Mouse (Mus musculus) kidney, postnatal 0 days (tissue): ENCODE measurements around the gene Cntn1. TPM values are rescaled to one million over a fixed set of nuclear protein-coding genes. Genes with fewer than 3 reads are reported as not detected.
A peak's percentile ranks its signal among the peaks of the same experiment; 100 is the strongest.

Source experiments
- ATAC-seq: fragments of 200-750 bp; cut with Nextera tagmentation; replicated peaks from 2 replicates; pipeline ENCODE4 v1.8.0; 2017; ENCODE audit warnings: low read depth, moderate number of reproducible peaks, moderate TSS enrichment, moderate library complexity; ENCODE audit not compliant: low FRiP score
- DNase-seq: peaks from one replicate; pipeline ENCODE4 v3.0.0-alpha.2; 2016; ENCODE audit warnings: low spot score
- H3K27ac ChIP-seq: fragments of 300-500 bp; sonication (generic); 2 replicates; pipeline ENCODE4 v1.5.1; 2014; ENCODE audit warnings: mild to moderate bottlenecking
- H3K27me3 ChIP-seq: fragments of 300-500 bp; sonication (generic); 2 replicates; pipeline ENCODE4 v1.6.1; 2014; ENCODE audit warnings: low read length, mixed read lengths; ENCODE audit not compliant: insufficient read depth
- H3K36me3 ChIP-seq: fragments of 300-500 bp; sonication (generic); 2 replicates; pipeline ENCODE4 v1.6.1; 2014; ENCODE audit warnings: low read length, mixed read lengths; ENCODE audit not compliant: insufficient read depth
- H3K4me1 ChIP-seq: fragments of 300-500 bp; sonication (generic); replicated peaks from 2 replicates; pipeline ENCODE4 v1.6.1; 2014; ENCODE audit warnings: antibody characterized with exemption, low read length, mixed read lengths; ENCODE audit not compliant: insufficient read depth
- H3K4me2 ChIP-seq: fragments of 300-500 bp; sonication (generic); 2 replicates; pipeline ENCODE4 v1.6.1; 2014; ENCODE audit warnings: mild to moderate bottlenecking, low read length, moderate library complexity, mixed read lengths
- H3K4me3 ChIP-seq: fragments of 300-500 bp; sonication (generic); replicated peaks from 2 replicates; pipeline ENCODE4 v1.5.1; 2014; ENCODE audit warnings: low read depth, low read length
- H3K9ac ChIP-seq: fragments of 300-500 bp; sonication (generic); 2 replicates; pipeline ENCODE4 v1.6.1; 2014; ENCODE audit warnings: low read depth, low read length
- H3K9me3 ChIP-seq: fragments of 300-500 bp; sonication (generic); replicated peaks from 2 replicates; pipeline ENCODE4 v1.6.1; 2016; ENCODE audit warnings: low read length, inconsistent platforms, mixed read lengths
- CTCF ChIP-seq: IDR thresholded peaks from 2 replicates; pipeline ENCODE4 v1.5.1; 2016; ENCODE audit warnings: antibody characterized with exemption, low read depth, mild to moderate bottlenecking, moderate library complexity
- WGBS: fragments of 180-500 bp; shearing (Covaris S2); extraction: QIAGEN DNeasy Blood & Tissue Kit; methylation state at CpG from one replicate; pipeline ENCODE4 v1.1.7; 2014; 5-methylcytosine and 5-hydroxymethylcytosine counted together
- polyA plus RNA-seq: library from polyadenylated mRNA; unstranded; fragments of >200 nt; fragmentation: Nextera tagmentation; extraction: Ambion mirVana; gene quantifications from 2 replicates; pipeline ENCODE4 v1.2.1, GENCODE M21; 2015

Cntn1 gene
- polyA plus RNA-seq, 1 experiment from 2014 or later = 1.3 TPM

- H3K27me3 ChIP-seq = no peaks in the 10 kb centered on the region
- no peaks in the 10 kb centered on the region for H3K36me3 ChIP-seq
- H3K9ac ChIP-seq = no peak overlapping the region
- DNase-seq (no peak), ATAC-seq (no peak)
- no peaks in the 10 kb centered on the region for H3K4me1 ChIP-seq
- TF ChIP-seq CTCF = no peak
- no peak overlapping the region for H3K4me3 ChIP-seq
- WGBS = 49% methylated on average over 3 of the region's 3 CpGs
- H3K9me3 ChIP-seq = no peaks in the 10 kb centered on the region
- no peak overlapping the region for H3K27ac ChIP-seq
- no peak overlapping the region for H3K4me2 ChIP-seq
Observed at GRCm38 (mm10) chr15:92079416-92079815, 28.5 kb downstream of the Cntn1 start.

- Histone ChIP-seq H3K9me3 (no peaks in the 10 kb centered on the region), H3K27me3 (no peaks in the 10 kb centered on the region), H3K36me3 (no peaks in the 10 kb centered on the region), H3K9ac (no peak overlapping the region), H3K4me3 (no peak overlapping the region), H3K4me2 (no peak overlapping the region), H3K27ac (no peak overlapping the region), H3K4me1 (no peaks in the 10 kb centered on the region)
- 71% methylated on average over 1 of the region's 1 CpGs for WGBS
- ATAC-seq (no peak), DNase-seq (no peak)
- no peak for TF ChIP-seq CTCF
Observed at GRCm38 (mm10) chr15:92085876-92086275, 34.9 kb downstream of the Cntn1 start.

DNA sequence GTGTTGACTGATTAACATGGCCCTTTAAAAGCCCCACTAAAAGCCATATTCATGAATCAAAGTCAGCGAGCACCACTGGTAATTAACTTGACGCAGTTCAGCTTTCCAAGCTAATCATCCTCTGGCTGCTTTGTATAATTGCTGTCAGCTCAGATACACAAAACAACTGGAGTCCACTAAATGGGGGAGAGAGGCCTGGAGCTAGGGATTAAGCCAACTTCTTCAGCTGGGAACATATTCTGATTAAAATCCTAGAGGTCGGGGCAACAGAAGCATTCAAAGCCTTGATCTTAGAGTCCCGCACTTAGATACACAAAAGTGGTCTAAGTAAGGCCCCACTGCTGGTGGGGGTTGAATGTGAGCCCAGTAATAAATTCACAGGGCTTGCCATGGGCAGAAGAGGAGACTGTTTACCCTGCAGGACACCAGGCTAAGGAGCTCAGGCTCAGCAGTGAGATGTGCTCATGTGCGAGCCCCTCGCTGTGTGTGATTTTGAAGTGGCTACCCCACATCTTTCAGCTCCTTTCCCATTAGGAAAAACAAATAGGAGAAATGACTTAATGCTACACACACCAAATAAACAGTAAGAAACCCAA, 36.8 kb downstream of the Cntn1 start:
- no peak for TF ChIP-seq CTCF
- H3K9me3 ChIP-seq = no peaks in the 10 kb centered on the region
- no peaks in the 10 kb centered on the region for H3K36me3 ChIP-seq
- WGBS = 27% methylated on average over 6 of the region's 6 CpGs
- no peak overlapping the region for H3K4me3 ChIP-seq
- H3K27ac ChIP-seq = no peak overlapping the region
- no peaks in the 10 kb centered on the region for H3K27me3 ChIP-seq
- no peak overlapping the region for H3K9ac ChIP-seq
- H3K4me1 ChIP-seq = no peaks in the 10 kb centered on the region
- no peak overlapping the region for H3K4me2 ChIP-seq
- ATAC-seq (no peak), DNase-seq (peak; percentile 85)

DNA sequence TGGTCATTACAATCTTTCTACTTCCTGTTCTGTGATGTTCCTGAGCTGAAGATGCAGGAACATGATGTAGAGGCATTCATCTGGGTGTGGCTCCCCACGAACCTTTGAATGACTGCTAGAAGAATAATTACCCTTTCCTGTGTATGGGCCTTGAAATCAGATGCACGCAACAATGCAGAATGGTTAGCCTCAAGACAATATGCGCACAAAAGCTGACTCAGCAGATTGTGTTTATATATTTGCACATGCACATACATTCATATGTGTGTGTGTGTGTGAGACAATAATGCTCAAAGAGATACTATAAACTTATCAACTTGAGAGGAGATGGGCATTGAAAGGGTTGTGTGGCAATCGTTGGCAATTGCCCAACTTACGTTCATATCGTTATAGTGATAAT, 39.8 kb downstream of the Cntn1 start:
- WGBS = 68% methylated on average over 6 of the region's 6 CpGs
- no peak for ATAC-seq

GRCm38 (mm10) chr15:92092041-92092440, 41.1 kb downstream of the Cntn1 start:
- H3K36me3 ChIP-seq = no peaks in the 10 kb centered on the region
- H3K9me3 ChIP-seq = no peaks in the 10 kb centered on the region
- no peak for TF ChIP-seq CTCF
- H3K4me3 ChIP-seq = no peak overlapping the region
- no peaks in the 10 kb centered on the region for H3K27me3 ChIP-seq
- no peak overlapping the region for H3K4me2 ChIP-seq
- no peak for DNase-seq
- no peaks in the 10 kb centered on the region for H3K4me1 ChIP-seq
- WGBS = 52% methylated on average over 3 of the region's 3 CpGs
- no peak overlapping the region for H3K9ac ChIP-seq
- no peak overlapping the region for H3K27ac ChIP-seq
- no peak for ATAC-seq

More for the DNA sequence above, 39.8 kb downstream of the Cntn1 start:
- no peak for DNase-seq
- Histone ChIP-seq H3K36me3 (no peaks in the 10 kb centered on the region), H3K9ac (no peak overlapping the region), H3K4me1 (no peaks in the 10 kb centered on the region), H3K4me2 (no peak overlapping the region), H3K9me3 (no peaks in the 10 kb centered on the region), H3K27ac (no peak overlapping the region), H3K4me3 (no peak overlapping the region), H3K27me3 (no peaks in the 10 kb centered on the region)
- TF ChIP-seq CTCF = no peak

- Histone ChIP-seq H3K27ac (no peak overlapping the region), H3K36me3 (no peaks in the 10 kb centered on the region), H3K4me3 (no peak overlapping the region), H3K9ac (no peak overlapping the region), H3K4me2 (no peak overlapping the region), H3K4me1 (no peaks in the 10 kb centered on the region), H3K27me3 (no peaks in the 10 kb centered on the region), H3K9me3 (no peaks in the 10 kb centered on the region)
- no peak for TF ChIP-seq CTCF
- DNase-seq = no peak
- ATAC-seq = no peak
- 47% methylated on average over 5 of the region's 5 CpGs for WGBS
Observed at GRCm38 (mm10) chr15:92099410-92100174, 48.6 kb downstream of the Cntn1 start.
